Mouse (Mus musculus) heart, postnatal 0 days (tissue): ENCODE results near the gene Ogg1.

Source experiments
- CTCF ChIP-seq: IDR thresholded peaks from 2 replicates; pipeline ENCODE4 v1.5.1; 2016; ENCODE audit warnings: antibody characterized with exemption, control low read depth, low read depth
- EP300 ChIP-seq: IDR thresholded peaks from 2 replicates; pipeline ENCODE4 v1.6.1; 2016; ENCODE audit warnings: antibody characterized with exemption, low read depth

DNA sequence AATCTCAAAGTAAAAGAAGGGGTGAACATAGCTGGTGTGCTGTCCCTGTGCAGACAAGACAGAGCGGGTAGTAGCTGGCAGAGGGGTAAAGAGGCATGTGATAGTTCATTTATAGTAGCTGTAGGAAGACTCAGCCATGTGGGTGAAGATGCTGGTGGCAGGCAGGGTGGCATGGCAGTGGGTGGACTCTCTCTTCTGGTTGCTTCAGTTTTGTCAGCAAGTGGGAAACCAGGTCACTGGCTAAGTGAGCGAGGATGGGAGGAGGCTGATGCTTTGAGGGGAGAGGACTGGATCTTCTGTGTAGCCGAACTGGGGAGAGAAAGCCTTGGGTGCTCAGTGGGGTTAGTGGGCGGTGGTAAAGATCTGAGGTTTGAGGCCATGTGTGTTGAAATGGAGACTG is 39.5 kb upstream of the Ogg1 start:
- TF ChIP-seq CTCF (no peak), EP300 (no peak)
